In the genomic region with DNA sequence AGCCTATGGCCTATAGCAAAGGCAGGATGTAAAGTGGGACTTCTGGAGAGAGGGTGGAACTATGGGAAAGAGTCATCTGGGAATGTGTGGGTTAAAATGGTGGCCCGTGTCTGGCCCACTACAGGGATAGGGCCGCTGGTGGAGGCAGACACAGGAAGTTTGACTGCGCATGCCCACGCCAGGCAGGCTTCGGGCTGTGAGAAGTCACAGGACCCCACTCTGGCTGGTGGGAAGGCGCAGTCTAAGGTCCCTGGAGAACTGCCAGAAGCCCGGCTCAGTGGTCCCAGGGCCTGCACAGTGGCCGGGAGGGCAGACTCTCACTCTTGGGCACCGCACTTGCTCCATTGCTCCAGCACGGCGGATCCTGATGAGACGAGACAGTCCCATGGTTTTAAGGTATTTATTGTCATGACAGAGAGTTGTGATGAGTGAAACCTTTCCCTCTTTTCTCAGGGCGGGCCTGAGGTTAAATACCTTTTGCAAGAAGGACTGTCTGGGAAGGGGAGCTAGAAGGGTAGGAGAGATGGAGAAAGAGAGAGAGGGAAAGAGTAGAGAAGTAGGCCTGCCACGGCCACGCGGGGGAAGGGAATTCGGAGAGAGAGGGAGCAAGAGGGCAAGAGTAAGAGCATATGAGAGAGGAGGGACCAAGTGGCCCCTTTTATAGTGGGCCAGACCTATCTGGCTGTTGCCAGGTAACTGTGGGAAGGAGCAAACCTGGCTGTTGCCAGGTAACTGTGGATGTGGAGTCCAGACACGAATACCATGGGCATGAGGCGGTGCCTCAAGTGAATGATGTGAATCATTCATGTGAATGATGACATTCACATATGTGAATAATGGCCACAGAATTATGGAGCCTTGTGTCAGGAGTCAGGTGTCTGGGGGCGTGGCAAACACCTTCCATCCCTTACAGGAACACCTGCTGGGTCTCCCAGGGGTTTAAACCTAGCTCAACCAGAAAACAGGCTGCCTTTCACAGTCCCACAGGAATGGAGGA, we compare ENCODE assay signal across 14 mouse cellular contexts. TPM values are rescaled to one million over a fixed set of nuclear protein-coding genes. Genes with fewer than 3 reads are reported as not detected.
DNase-seq lines count a peak whose midpoint lies in the region; ATAC-seq and TF ChIP-seq lines count a peak whose summit lies in the region.
"Had no signal": no experiment of that assay in that cellular context is flagged by ENCODE, and none has a peak within 500 bp of the region (broad histone marks: within the 10 kb centered on the region; RNA-seq: fewer than 3 reads in every experiment).

No protein-coding gene starts in this region.

- H3K9ac ChIP-seq in heart, embryonic 13.5 days = no peak overlapping the region
- H3K9ac ChIP-seq in limb, embryonic 15.5 days = no peak overlapping the region
- H3K9ac ChIP-seq: embryonic facial prominence, embryonic 13.5 days; hindbrain, embryonic 12.5 days; liver, embryonic 15.5 days had no signal

- no peaks in the 10 kb centered on the region for H3K9me3 ChIP-seq in heart, embryonic 13.5 days
- H3K9me3 ChIP-seq in E14TG2a.4 (ENCODE audit: low read length) = no peaks in the 10 kb centered on the region
- no peaks in the 10 kb centered on the region for H3K9me3 ChIP-seq in limb, embryonic 15.5 days
- H3K9me3 ChIP-seq: embryonic facial prominence, embryonic 13.5 days; heart, embryonic 10.5 days; hindbrain, embryonic 12.5 days; liver, embryonic 15.5 days had no signal

- H3K27ac ChIP-seq in heart, embryonic 13.5 days (replicated peaks) = no peak overlapping the region
- no peak overlapping the region for H3K27ac ChIP-seq in limb, embryonic 15.5 days
- H3K27ac ChIP-seq: embryonic facial prominence, embryonic 13.5 days; heart, embryonic 10.5 days; hindbrain, embryonic 12.5 days; liver, embryonic 15.5 days had no signal

- H3K4me2 ChIP-seq in heart, embryonic 13.5 days = peak overlapping the region; percentile 20; the same call in 1 of the 2 replicates
- H3K4me2 ChIP-seq in limb, embryonic 15.5 days = 0 out of 2 replicates have a peak overlapping the region, but pooled peaks have one; percentile 2
- H3K4me2 ChIP-seq: embryonic facial prominence, embryonic 13.5 days; hindbrain, embryonic 12.5 days; liver, embryonic 15.5 days had no signal

- intact Hi-C loops in heart, postnatal 14 days (cut with DNase I) = no loop called here

- H3K4me3 ChIP-seq in heart, embryonic 13.5 days = peak overlapping the region; percentile 6; the same call in 1 of the 2 replicates
- peak overlapping the region; percentile 75 for H3K4me3 ChIP-seq in E14TG2a.4 (replicated peaks; ENCODE audit: low read length)
- no peak overlapping the region for H3K4me3 ChIP-seq in limb, embryonic 15.5 days
- H3K4me3 ChIP-seq: embryonic facial prominence, embryonic 13.5 days; heart, embryonic 10.5 days; hindbrain, embryonic 12.5 days; liver, embryonic 15.5 days had no signal

- no peaks in the 10 kb centered on the region for H3K36me3 ChIP-seq in heart, embryonic 13.5 days
- peaks cover 6% of the 10 kb centered on the region; the same call in 1 of the 2 replicates for H3K36me3 ChIP-seq in E14TG2a.4 (ENCODE audit: insufficient read depth, low read length)
- no peaks in the 10 kb centered on the region for H3K36me3 ChIP-seq in limb, embryonic 15.5 days
- H3K36me3 ChIP-seq: embryonic facial prominence, embryonic 13.5 days; heart, embryonic 10.5 days; hindbrain, embryonic 12.5 days; liver, embryonic 15.5 days had no signal

- TF ChIP-seq CTCF in E14TG2a.4 (conservative IDR thresholded peaks at IDR 0.05; ENCODE audit: low read length) = no peak

- H3K4me1 ChIP-seq in heart, embryonic 13.5 days = no peaks in the 10 kb centered on the region
- H3K4me1 ChIP-seq in E14TG2a.4 (replicated peaks; ENCODE audit: low read depth, low read length) = peaks cover 28% of the 10 kb centered on the region
- H3K4me1 ChIP-seq in limb, embryonic 15.5 days = 0 out of 2 replicates have a peak, but pooled peaks cover 6% of the 10 kb centered on the region
- H3K4me1 ChIP-seq: embryonic facial prominence, embryonic 13.5 days; heart, embryonic 10.5 days; hindbrain, embryonic 12.5 days; liver, embryonic 15.5 days had no signal

- H3K27me3 ChIP-seq in heart, embryonic 13.5 days (replicated peaks) = no peaks in the 10 kb centered on the region
- no peaks in the 10 kb centered on the region for H3K27me3 ChIP-seq in E14TG2a.4 (ENCODE audit: insufficient read depth, low read length)
- H3K27me3 ChIP-seq in limb, embryonic 15.5 days = no peaks in the 10 kb centered on the region
- H3K27me3 ChIP-seq: embryonic facial prominence, embryonic 13.5 days; hindbrain, embryonic 12.5 days; liver, embryonic 15.5 days had no signal

- WGBS in heart, embryonic 13.5 days = 68% methylated on average over 20 of the region's 20 CpGs
- 69% methylated on average over 20 of the region's 20 CpGs for WGBS in limb, embryonic 15.5 days

- DNase-seq in heart, postnatal 14 days = no peak
- peak; percentile 39 for DNase-seq in WW6 (ENCODE audit: low read depth, low spot score)
- no peak for DNase-seq in thymus, postnatal 10 days (ENCODE audit: low spot score in 2 of 2)
- DNase-seq in urinary bladder, adult 18-20 months (ENCODE audit: low spot score in 2 of 2) = no peak
- DNase-seq: kidney, postnatal 10 days; right cerebral cortex, postnatal 4 days had no signal

- ATAC-seq in heart, embryonic 13.5 days (ENCODE audit: extremely low read depth, insufficient number of reproducible peaks, low FRiP score, low TSS enrichment) = no peak
- ATAC-seq in limb, embryonic 15.5 days (ENCODE audit: insufficient number of reproducible peaks, low FRiP score, low TSS enrichment, low read depth) = 0 out of 2 replicates have a peak, but pooled peaks have one; percentile 35

RNA-seq across cellular contexts. Expression of a gene that starts 11.6 kb away (rescaled TPM):
- polyA plus RNA-seq in heart, embryonic 13.5 days (2015; fragmentation: Nextera tagmentation; extraction: Ambion mirVana) = 46.0 and 48.5 TPM in 2 replicates
- 10 to 100 TPM; 41.5 to 44.7 TPM for total RNA-seq in heart, postnatal 14 days (2021)
- polyA plus RNA-seq in limb, embryonic 15.5 days (2015; fragmentation: Nextera tagmentation; extraction: Ambion mirVana) = 50.3 and 51.3 TPM in 2 replicates

RNA-seq across cellular contexts. Expression of a gene that starts 13.4 kb away (rescaled TPM):
- 0.31 TPM in 1 of 2 replicates, not detected in the other for polyA plus RNA-seq in heart, embryonic 13.5 days (2015; fragmentation: Nextera tagmentation; extraction: Ambion mirVana)
- total RNA-seq in heart, postnatal 14 days (2021) = not detected
- 0.89 and 1.1 TPM in 2 replicates for polyA plus RNA-seq in limb, embryonic 15.5 days (2015; fragmentation: Nextera tagmentation; extraction: Ambion mirVana)
- total RNA-seq: megakaryocyte, adult 5-6 weeks had no signal
- polyA plus RNA-seq: liver, embryonic 15.5 days had no signal

RNA-seq across cellular contexts. Expression of a gene that starts 17.2 kb away (rescaled TPM):
- polyA plus RNA-seq in heart, embryonic 13.5 days (2015; fragmentation: Nextera tagmentation; extraction: Ambion mirVana) = 0.25 and 0.47 TPM in 2 replicates
- total RNA-seq in heart, postnatal 14 days (2021) = 1 to 10 TPM; 2.6 to 3.7 TPM
- polyA plus RNA-seq in limb, embryonic 15.5 days (2015; fragmentation: Nextera tagmentation; extraction: Ambion mirVana) = 0.56 and 1.1 TPM in 2 replicates

RNA-seq across cellular contexts. Expression of a gene that starts 26.4 kb away (rescaled TPM):
- polyA plus RNA-seq in heart, embryonic 13.5 days (2015; fragmentation: Nextera tagmentation; extraction: Ambion mirVana) = 1.1 and 1.6 TPM in 2 replicates
- 1 to 10 TPM; 1.2 to 1.4 TPM for total RNA-seq in heart, postnatal 14 days (2021)
- 1.9 and 4.5 TPM in 2 replicates for polyA plus RNA-seq in limb, embryonic 15.5 days (2015; fragmentation: Nextera tagmentation; extraction: Ambion mirVana)
- total RNA-seq: megakaryocyte, adult 5-6 weeks had no signal
- polyA plus RNA-seq: embryonic facial prominence, embryonic 13.5 days; heart, embryonic 10.5 days had no signal

RNA-seq across cellular contexts. Expression of a gene that starts 32.9 kb away (rescaled TPM):
- 2.9 and 3.1 TPM in 2 replicates for polyA plus RNA-seq in heart, embryonic 13.5 days (2015; fragmentation: Nextera tagmentation; extraction: Ambion mirVana)
- 1 to 10 TPM; 3.2 to 3.6 TPM for total RNA-seq in heart, postnatal 14 days (2021)
- 4.3 and 5.0 TPM in 2 replicates for polyA plus RNA-seq in limb, embryonic 15.5 days (2015; fragmentation: Nextera tagmentation; extraction: Ambion mirVana)
